Mouse (Mus musculus): ENCODE results near the gene Mmachc. TPM values are rescaled to one million over a fixed set of nuclear protein-coding genes. Genes with fewer than 3 reads are reported as not detected.
A peak's percentile ranks its signal among the peaks of the same experiment; 100 is the strongest.
"Not testable (repeated sequence)": the region's sequence is repeated elsewhere in the genome, so short reads cannot be mapped to it uniquely, and the experiment has no call there.

Gene Mmachc
- polyA plus RNA-seq, 1 experiment from 2014 or later = 20.7 TPM

DNA sequence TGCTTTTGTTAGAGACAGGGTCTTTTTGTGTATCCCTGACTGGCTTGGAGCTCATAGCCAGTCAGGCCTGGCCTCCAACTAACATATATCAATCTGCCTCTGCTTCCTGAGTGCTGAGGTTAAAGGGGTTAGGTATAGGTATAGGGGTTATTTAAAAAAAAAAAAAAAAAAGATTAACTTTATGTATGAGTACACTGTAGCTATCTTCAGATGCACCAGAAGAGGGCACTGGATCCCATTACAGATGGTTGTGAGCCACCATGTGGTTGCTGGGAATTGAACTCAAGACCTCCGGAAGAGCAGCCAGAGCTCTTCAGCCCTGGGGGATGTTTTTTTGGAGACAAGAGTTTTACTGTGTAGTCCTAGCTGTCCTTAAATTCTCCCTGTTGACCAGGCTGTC, 46.2 kb downstream of the Mmachc start:
- Histone ChIP-seq H3K4me1 (ENCODE audit: insufficient read depth) (no peaks in the 10 kb centered on the region), H3K27ac (ENCODE audit: low read depth) (no peak overlapping the region), H3K9me3 (ENCODE audit: low read depth, low read length) (no peaks in the 10 kb centered on the region), H3K4me3 (ENCODE audit: low read depth, low read length) (no peak overlapping the region), H3K9ac (no peak overlapping the region), H3K36me3 (ENCODE audit: insufficient read depth) (no peaks in the 10 kb centered on the region), H3K4me2 (no peak overlapping the region), H3K27me3 (ENCODE audit: insufficient read depth, low read length) (no peaks in the 10 kb centered on the region)
- whole genome bisulfite sequencing = 79% methylated on average over 1 of the region's 1 CpGs
- TF ChIP-seq CTCF (IDR thresholded peaks at IDR 0.05; ENCODE audit: low read depth) = no peak
- DNase-seq (no peak), ATAC-seq (ENCODE audit: insufficient read depth) (no peak)

DNA sequence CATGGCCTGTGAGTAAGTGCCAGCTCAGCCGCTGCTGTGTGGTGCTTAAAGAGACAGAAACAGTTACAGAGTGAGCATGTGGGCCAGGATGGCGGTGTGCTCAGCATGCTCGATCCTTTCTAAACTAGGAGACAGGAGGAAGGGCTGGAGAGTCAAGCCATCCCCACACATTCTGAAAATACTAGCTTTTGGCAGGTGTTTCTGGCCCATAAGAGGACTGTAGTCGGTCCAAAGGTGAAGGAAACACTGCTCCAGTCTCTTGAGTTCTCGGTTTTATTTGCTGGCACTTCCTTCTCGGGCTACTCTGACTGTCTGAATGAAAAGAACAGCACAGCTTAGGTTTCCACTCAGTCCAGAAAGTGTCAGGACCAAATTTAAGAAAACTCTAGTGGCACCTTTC, 47.4 kb downstream of the Mmachc start:
- no peaks in the 10 kb centered on the region for H3K9me3 ChIP-seq (ENCODE audit: low read depth, low read length)
- no peaks in the 10 kb centered on the region for H3K4me1 ChIP-seq (ENCODE audit: insufficient read depth)
- no peaks in the 10 kb centered on the region for H3K36me3 ChIP-seq (ENCODE audit: insufficient read depth)
- 63% methylated on average over 6 of the region's 6 CpGs for WGBS
- no peak overlapping the region for H3K4me2 ChIP-seq
- H3K4me3 ChIP-seq (ENCODE audit: low read depth, low read length) = no peak overlapping the region
- DNase-seq (no peak), ATAC-seq (ENCODE audit: insufficient read depth) (no peak)
- no peaks in the 10 kb centered on the region for H3K27me3 ChIP-seq (ENCODE audit: insufficient read depth, low read length)
- no peak for TF ChIP-seq CTCF (IDR thresholded peaks at IDR 0.05; ENCODE audit: low read depth)
- no peak overlapping the region for H3K27ac ChIP-seq (ENCODE audit: low read depth)
- no peak overlapping the region for H3K9ac ChIP-seq

DNA sequence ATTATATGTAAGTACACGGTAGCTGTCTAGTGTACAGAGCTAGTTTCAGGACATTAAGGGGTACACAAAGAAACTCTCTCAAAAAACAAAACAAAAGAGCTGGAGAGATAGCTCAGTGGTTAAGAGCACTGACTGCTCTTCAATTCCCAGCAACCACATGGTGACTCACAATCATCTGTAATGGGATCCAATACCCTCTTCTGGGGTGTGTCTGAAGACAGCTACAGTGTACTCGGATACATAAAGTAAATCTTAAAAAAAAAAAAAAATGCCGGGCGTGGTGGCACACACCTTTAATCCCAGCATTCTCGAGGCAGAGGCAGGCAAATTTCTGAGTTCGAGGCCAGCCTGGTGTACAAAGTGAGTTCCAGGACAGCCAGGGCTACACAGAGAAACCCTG, 48.3 kb downstream of the Mmachc start:
- H3K9ac ChIP-seq; H3K4me2 ChIP-seq; H3K27me3 ChIP-seq (ENCODE audit: insufficient read depth, low read length); H3K36me3 ChIP-seq (ENCODE audit: insufficient read depth); H3K9me3 ChIP-seq (ENCODE audit: low read depth, low read length); H3K27ac ChIP-seq (ENCODE audit: low read depth); DNase-seq; H3K4me3 ChIP-seq (ENCODE audit: low read depth, low read length); H3K4me1 ChIP-seq (ENCODE audit: insufficient read depth); ATAC-seq (ENCODE audit: insufficient read depth): not testable (repeated sequence)
- 78% methylated on average over 6 of the region's 6 CpGs for WGBS

DNA sequence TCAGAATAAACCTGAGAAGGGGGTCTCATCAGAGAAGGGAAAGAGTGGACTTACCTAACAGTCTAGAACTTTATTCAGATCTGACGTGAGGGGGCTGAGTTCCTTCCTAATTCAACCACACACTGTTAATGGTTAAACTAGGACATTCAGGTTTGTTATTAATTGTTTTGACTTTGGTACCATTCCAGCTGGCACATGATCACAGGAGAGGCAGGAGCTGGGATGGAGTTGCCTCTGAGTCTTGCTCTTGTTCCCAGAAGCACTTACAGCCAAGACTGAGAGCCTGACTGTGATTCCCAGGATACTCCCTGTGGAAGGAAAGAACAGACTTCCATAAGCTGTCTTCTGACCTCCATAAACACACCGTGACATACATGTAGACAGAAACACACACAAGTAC, 48.7 kb downstream of the Mmachc start:
- peak; percentile 49; the same call in 1 of the 2 replicates for ATAC-seq (ENCODE audit: insufficient read depth)

DNA sequence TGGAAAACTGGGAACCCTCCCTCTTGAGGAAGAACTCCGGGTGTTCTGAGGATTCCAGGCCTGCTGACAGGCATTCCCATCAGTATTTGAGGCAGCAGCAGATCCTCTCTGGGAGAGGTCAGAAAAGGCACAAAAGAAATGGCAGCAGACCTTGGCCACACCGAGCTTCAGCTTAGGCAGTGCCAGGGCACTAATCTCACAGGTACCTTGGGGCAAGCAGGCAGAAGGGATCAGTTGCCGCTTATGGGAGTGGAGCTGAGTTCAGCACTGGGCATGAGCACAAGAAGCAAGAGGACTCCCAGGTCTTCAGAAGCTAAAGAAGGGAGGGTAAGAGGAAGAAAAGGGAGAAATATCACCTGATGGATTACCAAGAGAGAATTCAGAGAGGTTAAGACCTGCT, 50.2 kb downstream of the Mmachc start:
- Histone ChIP-seq H3K27ac (ENCODE audit: low read depth) (no peak overlapping the region), H3K4me2 (no peak overlapping the region), H3K9me3 (ENCODE audit: low read depth, low read length) (no peaks in the 10 kb centered on the region), H3K36me3 (ENCODE audit: insufficient read depth) (no peaks in the 10 kb centered on the region), H3K27me3 (ENCODE audit: insufficient read depth, low read length) (no peaks in the 10 kb centered on the region), H3K9ac (no peak overlapping the region), H3K4me3 (ENCODE audit: low read depth, low read length) (no peak overlapping the region), H3K4me1 (ENCODE audit: insufficient read depth) (no peaks in the 10 kb centered on the region)
- TF ChIP-seq CTCF (IDR thresholded peaks at IDR 0.05; ENCODE audit: low read depth) = no peak
- ATAC-seq (ENCODE audit: insufficient read depth) (no peak), DNase-seq (no peak)
- 46% methylated on average over 3 of the region's 3 CpGs for WGBS

More for the DNA sequence above, 48.7 kb downstream of the Mmachc start:
- no peak overlapping the region for H3K27ac ChIP-seq (ENCODE audit: low read depth)
- TF ChIP-seq CTCF (IDR thresholded peaks at IDR 0.05; ENCODE audit: low read depth) = no peak
- no peak overlapping the region for H3K4me3 ChIP-seq (ENCODE audit: low read depth, low read length)
- no peak overlapping the region for H3K4me2 ChIP-seq
- no peaks in the 10 kb centered on the region for H3K27me3 ChIP-seq (ENCODE audit: insufficient read depth, low read length)
- H3K4me1 ChIP-seq (ENCODE audit: insufficient read depth) = no peaks in the 10 kb centered on the region
- WGBS = 32% methylated on average over 2 of the region's 2 CpGs
- H3K9me3 ChIP-seq (ENCODE audit: low read depth, low read length) = no peaks in the 10 kb centered on the region
- H3K36me3 ChIP-seq (ENCODE audit: insufficient read depth) = no peaks in the 10 kb centered on the region
- DNase-seq = peak; percentile 78
- H3K9ac ChIP-seq = no peak overlapping the region

DNA sequence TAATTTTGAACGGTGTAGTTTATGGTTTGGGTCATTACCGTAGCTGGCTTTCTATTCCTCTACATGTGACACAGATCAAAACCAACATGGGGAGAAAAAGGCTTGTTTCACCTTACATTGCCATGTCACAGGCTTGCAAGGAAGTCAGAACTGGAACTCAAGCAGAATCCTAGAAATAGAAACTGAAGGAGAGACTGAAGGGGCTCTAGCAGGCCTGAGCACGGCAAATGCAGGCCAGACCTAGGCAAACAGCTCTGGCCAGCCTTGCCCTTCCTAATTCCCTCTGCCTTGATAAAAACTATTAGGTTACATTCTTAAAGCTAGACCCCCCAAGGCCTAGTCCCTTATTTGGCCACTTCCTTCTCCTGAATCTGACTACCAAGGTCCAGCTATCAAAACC, 52.5 kb downstream of the Mmachc start:
- no peak for DNase-seq
- ATAC-seq (ENCODE audit: insufficient read depth) = no peak
- H3K4me3 ChIP-seq (ENCODE audit: low read depth, low read length) = no peak overlapping the region
- no peak overlapping the region for H3K4me2 ChIP-seq
- H3K9me3 ChIP-seq (ENCODE audit: low read depth, low read length) = no peaks in the 10 kb centered on the region
- no peak for TF ChIP-seq CTCF (IDR thresholded peaks at IDR 0.05; ENCODE audit: low read depth)
- H3K36me3 ChIP-seq (ENCODE audit: insufficient read depth) = no peaks in the 10 kb centered on the region
- peaks cover 3% of the 10 kb centered on the region; the same call in 1 of the 2 replicates for H3K4me1 ChIP-seq (ENCODE audit: insufficient read depth)
- no peaks in the 10 kb centered on the region for H3K27me3 ChIP-seq (ENCODE audit: insufficient read depth, low read length)
- no peak overlapping the region for H3K27ac ChIP-seq (ENCODE audit: low read depth)
- H3K9ac ChIP-seq = no peak overlapping the region
- WGBS = 62% methylated on average over 3 of the region's 3 CpGs

DNA sequence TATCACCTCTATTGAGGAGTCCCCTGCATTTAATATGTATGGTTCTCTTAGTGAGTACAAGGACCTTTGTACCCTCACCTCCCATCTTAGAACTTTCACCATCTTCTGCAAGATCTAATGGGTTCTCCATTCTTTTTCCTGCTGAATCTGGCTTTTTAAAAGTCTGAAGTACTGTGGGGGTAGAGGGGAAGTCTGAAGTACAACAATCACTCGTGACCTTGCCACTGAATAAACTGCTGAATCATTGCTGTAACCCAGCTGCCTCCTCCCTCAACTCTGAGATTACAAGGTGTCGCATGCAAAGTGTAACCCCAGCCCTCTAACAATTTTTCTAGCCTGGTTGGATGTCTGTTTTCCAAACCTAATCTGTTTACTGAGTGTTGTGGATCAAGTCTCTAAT, 53.1 kb downstream of the Mmachc start:
- DNase-seq = no peak
- Histone ChIP-seq H3K27ac (ENCODE audit: low read depth) (no peak overlapping the region), H3K9ac (no peak overlapping the region), H3K4me1 (ENCODE audit: insufficient read depth) (peaks cover 4% of the 10 kb centered on the region; the same call in 1 of the 2 replicates), H3K9me3 (ENCODE audit: low read depth, low read length) (no peaks in the 10 kb centered on the region), H3K36me3 (ENCODE audit: insufficient read depth) (no peaks in the 10 kb centered on the region), H3K4me2 (no peak overlapping the region), H3K4me3 (ENCODE audit: low read depth, low read length) (no peak overlapping the region), H3K27me3 (ENCODE audit: insufficient read depth, low read length) (no peaks in the 10 kb centered on the region)
- TF ChIP-seq CTCF (IDR thresholded peaks at IDR 0.05; ENCODE audit: low read depth) = no peak
- no peak for ATAC-seq (ENCODE audit: insufficient read depth)
- 21% methylated on average over 2 of the region's 2 CpGs for WGBS

DNA sequence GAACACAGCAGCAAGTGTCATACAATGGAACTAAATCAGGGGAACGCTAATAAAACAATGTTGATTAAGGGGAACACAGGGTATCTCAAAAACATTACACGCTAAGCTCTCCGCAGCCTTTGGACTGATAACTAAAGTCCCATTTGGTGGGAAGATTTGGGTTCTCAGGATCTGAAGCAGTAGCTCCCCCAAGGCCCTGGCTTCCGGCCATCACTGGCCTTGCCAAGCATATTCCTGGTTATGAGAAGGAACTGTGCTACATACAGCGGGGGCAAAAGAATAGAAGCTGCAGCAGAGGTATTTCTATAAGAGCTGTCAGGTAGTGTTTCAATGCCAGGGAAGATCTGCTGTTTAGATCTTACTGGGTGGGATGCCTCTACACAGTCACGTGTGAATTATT, 55.0 kb downstream of the Mmachc start:
- H3K9ac ChIP-seq = no peak overlapping the region
- H3K27me3 ChIP-seq (ENCODE audit: insufficient read depth, low read length) = no peaks in the 10 kb centered on the region
- no peaks in the 10 kb centered on the region for H3K9me3 ChIP-seq (ENCODE audit: low read depth, low read length)
- 81% methylated on average over 6 of the region's 6 CpGs for WGBS
- no peak overlapping the region for H3K4me3 ChIP-seq (ENCODE audit: low read depth, low read length)
- ATAC-seq (ENCODE audit: insufficient read depth) = no peak
- peaks cover 14% of the 10 kb centered on the region; the same call in 1 of the 2 replicates for H3K4me1 ChIP-seq (ENCODE audit: insufficient read depth)
- H3K4me2 ChIP-seq = no peak overlapping the region
- DNase-seq = no peak
- TF ChIP-seq CTCF (IDR thresholded peaks at IDR 0.05; ENCODE audit: low read depth) = no peak
- no peak overlapping the region for H3K27ac ChIP-seq (ENCODE audit: low read depth)
- peaks cover 18% of the 10 kb centered on the region for H3K36me3 ChIP-seq (ENCODE audit: insufficient read depth)

Other genes starting within 250 kb of the Mmachc start
- gene Mast2, start 244.2 kb downstream of the Mmachc start, polyA plus RNA-seq (2014; fragmentation: Nextera tagmentation; extraction: Ambion mirVana) = 33.6 and 37.3 TPM in 2 replicates
- 3.4 and 3.8 TPM in 2 replicates for gene Ipp, start 200.9 kb downstream of the Mmachc start, polyA plus RNA-seq (2014; fragmentation: Nextera tagmentation; extraction: Ambion mirVana)
- 21.2 and 27.7 TPM in 2 replicates for gene Tmem69, start 152.5 kb downstream of the Mmachc start, polyA plus RNA-seq (2014; fragmentation: Nextera tagmentation; extraction: Ambion mirVana)
- 39.5 and 41.5 TPM in 2 replicates for gene Gpbp1l1, start 150.7 kb downstream of the Mmachc start, polyA plus RNA-seq (2014; fragmentation: Nextera tagmentation; extraction: Ambion mirVana)
- gene Ccdc17, start 111.8 kb downstream of the Mmachc start, polyA plus RNA-seq (2014; fragmentation: Nextera tagmentation; extraction: Ambion mirVana) = 2.6 and 3.4 TPM in 2 replicates
- 164 and 168 TPM in 2 replicates for gene Nasp, start 80.5 kb downstream of the Mmachc start, polyA plus RNA-seq (2014; fragmentation: Nextera tagmentation; extraction: Ambion mirVana)
- gene Akr1a1, start 56.7 kb downstream of the Mmachc start, polyA plus RNA-seq (2014; fragmentation: Nextera tagmentation; extraction: Ambion mirVana) = 759 and 786 TPM in 2 replicates
- 1,429 and 1,485 TPM in 2 replicates for gene Prdx1, start 22.9 kb downstream of the Mmachc start, polyA plus RNA-seq (2014; fragmentation: Nextera tagmentation; extraction: Ambion mirVana)
- gene Ccdc163, start 103 bp upstream of the Mmachc start, polyA plus RNA-seq (2014; fragmentation: Nextera tagmentation; extraction: Ambion mirVana) = 30.0 and 35.1 TPM in 2 replicates
- 6.6 and 7.8 TPM in 2 replicates for gene Tesk2, start 12.5 kb upstream of the Mmachc start, polyA plus RNA-seq (2014; fragmentation: Nextera tagmentation; extraction: Ambion mirVana)
- gene Toe1, start 99.2 kb upstream of the Mmachc start, polyA plus RNA-seq (2014; fragmentation: Nextera tagmentation; extraction: Ambion mirVana) = 35.6 and 41.4 TPM in 2 replicates
- gene Mutyh, start 99.3 kb upstream of the Mmachc start, polyA plus RNA-seq (2014; fragmentation: Nextera tagmentation; extraction: Ambion mirVana) = 14.7 and 16.8 TPM in 2 replicates
- gene Hpdl, start 113.3 kb upstream of the Mmachc start, polyA plus RNA-seq (2014; fragmentation: Nextera tagmentation; extraction: Ambion mirVana) = 0.71 and 0.91 TPM in 2 replicates
- 0.47 and 0.79 TPM in 2 replicates for gene Zswim5, start 169.0 kb upstream of the Mmachc start, polyA plus RNA-seq (2014; fragmentation: Nextera tagmentation; extraction: Ambion mirVana)